Mouse (Mus musculus) intestine, embryonic 16.5 days (tissue): ENCODE data around the gene Vmn1r13. TPM values are rescaled to one million over a fixed set of nuclear protein-coding genes. Genes with fewer than 3 reads are reported as not detected.
A peak's percentile ranks its signal among the peaks of the same experiment; 100 is the strongest.
"Not testable (repeated sequence)": the region's sequence is repeated elsewhere in the genome, so short reads cannot be mapped to it uniquely, and the experiment has no call there.

ENCODE experiments used
- ATAC-seq: fragments of 200-750 bp; cut with Nextera tagmentation; 2 replicates; pipeline ENCODE4 v1.8.0; 2017; ENCODE audit warnings: moderate TSS enrichment, moderate library complexity
- H3K27ac ChIP-seq: fragments of 300-500 bp; sonication (generic); 2 replicates; pipeline ENCODE4 v1.5.1; 2014; ENCODE audit warnings: mild to moderate bottlenecking, low read length
- H3K27me3 ChIP-seq: fragments of 300-500 bp; sonication (generic); replicated peaks from 2 replicates; pipeline ENCODE4 v1.6.1; 2014; ENCODE audit warnings: low read length, control low read depth, mixed read lengths; ENCODE audit not compliant: control insufficient read depth, insufficient read depth
- H3K36me3 ChIP-seq: fragments of 300-500 bp; sonication (generic); 2 replicates; pipeline ENCODE4 v1.6.1; 2014; ENCODE audit warnings: low read length, control low read depth; ENCODE audit not compliant: control insufficient read depth, insufficient read depth
- H3K4me1 ChIP-seq: fragments of 300-500 bp; sonication (generic); 2 replicates; pipeline ENCODE4 v1.6.1; 2014; ENCODE audit warnings: low read length, control low read depth, mixed read lengths; ENCODE audit not compliant: control insufficient read depth, insufficient read depth
- H3K4me2 ChIP-seq: fragments of 300-500 bp; sonication (generic); 2 replicates; pipeline ENCODE4 v1.6.1; 2014; ENCODE audit warnings: low read depth, low read length, control low read depth
- H3K4me3 ChIP-seq: fragments of 300-500 bp; sonication (generic); 2 replicates; pipeline ENCODE4 v1.5.1; 2014; ENCODE audit warnings: mild to moderate bottlenecking, low read length
- H3K9ac ChIP-seq: fragments of 300-500 bp; sonication (generic); 2 replicates; pipeline ENCODE4 v1.6.1; 2014; ENCODE audit warnings: low read depth, low read length
- H3K9me3 ChIP-seq: fragments of 300-500 bp; sonication (generic); 2 replicates; pipeline ENCODE4 v1.6.1; 2016; ENCODE audit warnings: low read length, control low read depth; ENCODE audit not compliant: control insufficient read depth
- WGBS: fragments of 180-500 bp; shearing (Covaris S2); extraction: QIAGEN DNeasy Blood & Tissue Kit; methylation state at CpG from one replicate; pipeline ENCODE4 v1.1.7; 2014; 5-methylcytosine and 5-hydroxymethylcytosine counted together
- polyA plus RNA-seq: library from polyadenylated mRNA; unstranded; fragments of >200 nt; fragmentation: Nextera tagmentation; extraction: Ambion mirVana; gene quantifications from 2 replicates; pipeline ENCODE4 v1.2.1, GENCODE M21; 2015

The Vmn1r13 gene
- polyA plus RNA-seq: not detected in 2 replicates

DNA sequence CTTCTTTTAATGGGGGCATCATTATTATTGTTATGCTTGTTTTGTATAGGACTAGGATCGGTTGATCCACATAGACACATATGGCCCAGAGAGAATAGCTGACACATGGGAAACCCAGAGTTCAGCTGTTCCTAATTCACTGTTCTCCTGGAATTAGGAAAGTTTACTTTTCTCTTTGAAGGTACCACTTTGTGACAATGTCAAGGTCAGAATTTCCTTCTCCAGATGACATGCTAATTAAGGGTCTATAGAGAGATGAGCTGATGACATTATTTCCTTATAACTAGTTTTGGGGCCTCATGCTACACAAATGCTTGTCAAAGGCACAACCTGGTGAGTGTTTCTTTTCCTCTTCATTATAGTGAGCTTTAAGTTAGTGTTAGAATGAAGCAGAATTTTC, at the start of gene Vmn1r13:
TSS of gene Vmn1r13 (plus strand) at position 301 of the 400 bp plus-strand sequence.
- H3K4me2 ChIP-seq, H3K27ac ChIP-seq, H3K4me3 ChIP-seq, H3K9me3 ChIP-seq, H3K36me3 ChIP-seq, ATAC-seq, H3K9ac ChIP-seq, H3K27me3 ChIP-seq, H3K4me1 ChIP-seq: not testable (repeated sequence)
- 95% methylated on average over 1 of the region's 1 CpGs for WGBS

DNA sequence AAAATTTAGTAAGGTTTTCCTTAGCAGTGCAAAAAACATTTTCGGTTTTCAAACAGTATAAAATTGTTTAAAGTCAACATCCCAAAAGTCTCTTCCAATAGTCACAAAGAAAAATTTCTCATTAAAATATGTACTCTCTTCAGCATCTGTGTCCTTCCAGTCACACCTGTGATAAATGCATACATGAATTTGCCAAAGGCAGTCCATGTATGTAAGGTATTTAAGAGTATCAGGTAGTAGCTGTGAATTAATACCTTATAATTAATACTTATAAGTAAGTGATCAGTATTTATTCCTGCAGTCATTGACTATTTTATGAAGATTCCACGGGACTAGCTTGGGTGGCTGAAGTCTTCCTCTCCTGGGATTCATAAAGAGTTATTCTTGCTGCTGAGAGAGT, 46.5 kb upstream of the Vmn1r13 start, which contains the start of gene Vmn1r12:
TSS of gene Vmn1r12 (plus strand) at position 301 of the 400 bp plus-strand sequence.
- no peaks in the 10 kb centered on the region for H3K4me1 ChIP-seq
- no peak within 1 kb of the TSS for H3K4me3 ChIP-seq
- H3K27ac ChIP-seq: no peak within 1 kb of the TSS
- H3K4me2 ChIP-seq: no peak within 1 kb of the TSS
- no peak within 1 kb of the TSS for H3K9ac ChIP-seq
- ATAC-seq: no peak
- no peaks in the 10 kb centered on the region for H3K9me3 ChIP-seq
- no peaks in the 10 kb centered on the region for H3K27me3 ChIP-seq
- H3K36me3 ChIP-seq: no peaks in the 10 kb centered on the region
- WGBS: 79% methylated on average over 2 of the region's 2 CpGs

DNA sequence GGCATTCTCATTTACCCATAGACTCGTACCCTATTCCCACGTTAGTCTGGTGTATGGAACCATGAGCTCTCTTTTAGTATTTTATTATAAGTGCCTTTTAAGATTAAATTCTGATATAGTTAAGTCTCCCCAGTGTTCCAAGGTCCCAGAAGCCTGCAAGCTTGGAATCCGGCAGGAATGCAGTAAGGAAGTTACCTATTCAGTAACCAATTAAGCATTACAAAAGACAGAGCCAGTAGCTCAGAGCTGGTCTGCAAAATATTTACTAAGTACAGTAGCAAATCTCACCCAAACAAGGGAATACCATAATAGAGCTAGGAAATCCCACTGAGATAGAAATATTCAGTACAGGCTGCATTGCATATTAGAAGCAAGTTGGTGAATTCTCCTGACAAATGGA, 13.1 kb upstream of the Vmn1r13 start:
- not testable (repeated sequence) for ATAC-seq, H3K9me3 ChIP-seq
- 50% methylated on average over 3 of the region's 3 CpGs for WGBS

DNA sequence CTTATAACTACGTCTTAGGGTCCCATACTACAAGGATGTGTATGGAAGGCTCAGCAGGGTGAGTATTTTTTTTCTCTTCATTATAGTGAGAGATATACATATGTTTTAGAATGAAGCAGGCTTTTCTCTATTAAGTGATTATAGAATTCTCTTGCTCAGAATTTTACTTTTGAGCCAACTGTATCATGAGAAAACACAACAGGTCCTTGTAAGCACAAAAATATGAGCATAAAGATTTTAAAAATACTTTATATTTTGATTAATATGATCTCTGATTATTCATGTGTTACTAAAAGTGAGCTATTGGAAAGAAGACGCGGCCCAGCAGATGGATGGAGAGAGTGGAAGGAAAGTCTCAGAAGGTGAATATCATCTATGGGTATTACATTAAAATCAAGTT, 28.3 kb downstream of the Vmn1r13 start, which contains the start of gene Vmn1r14:
TSS of gene Vmn1r14 (plus strand) at position 301 of the 400 bp plus-strand sequence.
- WGBS: 94% methylated on average over 3 of the region's 3 CpGs
- ATAC-seq: no peak

More for the DNA sequence above, 13.1 kb upstream of the Vmn1r13 start:
- H3K4me2 ChIP-seq, H3K27ac ChIP-seq, H3K4me3 ChIP-seq, H3K4me1 ChIP-seq, H3K9ac ChIP-seq, H3K27me3 ChIP-seq, H3K36me3 ChIP-seq: not testable (repeated sequence)

DNA sequence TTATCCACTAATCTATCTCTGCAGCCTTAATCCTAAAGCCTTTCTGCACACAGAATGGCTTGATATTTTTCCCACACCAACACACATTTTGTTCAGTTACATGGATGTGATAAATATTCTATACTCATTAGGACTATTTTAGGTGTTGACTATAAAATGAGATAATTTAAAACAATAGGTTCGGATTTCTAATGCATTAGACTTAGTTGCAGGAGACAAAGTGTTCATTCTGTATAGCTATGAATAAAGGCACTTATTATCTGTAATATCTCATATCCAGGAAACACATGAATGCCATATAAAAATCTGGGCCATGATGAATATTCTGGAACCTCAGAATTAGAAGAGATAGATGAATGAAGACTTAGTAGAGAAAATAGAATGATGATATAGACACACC, 54.6 kb downstream of the Vmn1r13 start, which contains the start of gene Vmn1r15:
TSS of gene Vmn1r15 (plus strand) at position 301 of the 400 bp plus-strand sequence.
- no peaks in the 10 kb centered on the region for H3K9me3 ChIP-seq
- H3K9ac ChIP-seq: no peak within 1 kb of the TSS
- H3K27ac ChIP-seq: no peak within 1 kb of the TSS
- ATAC-seq: no peak
- no peaks in the 10 kb centered on the region for H3K36me3 ChIP-seq
- H3K4me1 ChIP-seq: no peaks in the 10 kb centered on the region
- H3K27me3 ChIP-seq: no peaks in the 10 kb centered on the region
- no peak within 1 kb of the TSS for H3K4me2 ChIP-seq
- WGBS: 68% methylated on average over 1 of the region's 1 CpGs
- no peak within 1 kb of the TSS for H3K4me3 ChIP-seq

More for the DNA sequence above, 28.3 kb downstream of the Vmn1r13 start, which contains the start of gene Vmn1r14:
- Histone ChIP-seq H3K36me3 (no peaks in the 10 kb centered on the region), H3K9me3 (no peaks in the 10 kb centered on the region), H3K4me1 (no peaks in the 10 kb centered on the region), H3K27ac (no peak within 1 kb of the TSS), H3K27me3 (no peaks in the 10 kb centered on the region), H3K4me2 (no peak within 1 kb of the TSS), H3K4me3 (no peak within 1 kb of the TSS), H3K9ac (no peak within 1 kb of the TSS)

DNA sequence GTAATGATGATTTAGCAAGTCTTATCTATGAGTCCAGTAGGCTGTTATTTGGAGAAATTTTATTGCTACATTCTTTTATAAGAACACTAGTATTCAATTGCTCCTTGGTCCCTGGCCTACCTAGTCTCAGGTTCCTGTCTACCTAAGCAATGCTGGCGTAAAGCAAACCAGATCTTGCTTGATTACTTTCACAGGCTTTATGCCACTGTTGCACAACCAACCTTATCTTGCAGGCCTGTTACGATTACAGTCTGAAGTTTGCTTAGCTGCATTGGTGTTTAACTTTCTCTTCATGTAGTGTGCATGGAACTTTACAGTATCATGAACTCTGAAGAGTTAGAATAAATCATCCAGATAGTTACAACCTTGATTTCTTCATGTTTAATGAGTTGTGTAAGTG, 57.9 kb downstream of the Vmn1r13 start:
- H3K4me3 ChIP-seq: no peak overlapping the region
- H3K9me3 ChIP-seq: no peaks in the 10 kb centered on the region
- peak; percentile 95 for ATAC-seq
- WGBS: 60% methylated on average over 2 of the region's 2 CpGs
- no peaks in the 10 kb centered on the region for H3K36me3 ChIP-seq
- H3K27me3 ChIP-seq: no peaks in the 10 kb centered on the region
- no peak overlapping the region for H3K9ac ChIP-seq
- no peak overlapping the region for H3K27ac ChIP-seq
- no peak overlapping the region for H3K4me2 ChIP-seq
- H3K4me1 ChIP-seq: no peaks in the 10 kb centered on the region

Other genes with a start within 250 kb of the Vmn1r13 start
- not detected in 2 replicates for gene Vmn1r5, start 233.0 kb upstream of the Vmn1r13 start, polyA plus RNA-seq
- not detected in 2 replicates for gene Vmn1r6, start 206.0 kb upstream of the Vmn1r13 start, polyA plus RNA-seq
- not detected in 2 replicates for gene Vmn1r7, start 178.0 kb upstream of the Vmn1r13 start, polyA plus RNA-seq
- not detected in 2 replicates for gene Vmn1r8, start 171.0 kb upstream of the Vmn1r13 start, polyA plus RNA-seq
- not detected in 2 replicates for gene Vmn1r9, start 136.5 kb upstream of the Vmn1r13 start, polyA plus RNA-seq
- gene Vmn1r10, start 93.8 kb upstream of the Vmn1r13 start, polyA plus RNA-seq: not detected in 2 replicates
- gene Vmn1r11, start 69.8 kb upstream of the Vmn1r13 start, polyA plus RNA-seq: not detected in 2 replicates
- not detected in 2 replicates for gene Vmn1r12, start 46.4 kb upstream of the Vmn1r13 start, polyA plus RNA-seq
- gene Vmn1r14, start 28.4 kb downstream of the Vmn1r13 start, polyA plus RNA-seq: not detected in 2 replicates
- not detected in 2 replicates for gene Vmn1r15, start 54.7 kb downstream of the Vmn1r13 start, polyA plus RNA-seq
- gene Vmn1r16, start 126.2 kb downstream of the Vmn1r13 start, polyA plus RNA-seq: not detected in 2 replicates
- not detected in 2 replicates for gene Vmn1r17, start 160.4 kb downstream of the Vmn1r13 start, polyA plus RNA-seq
- gene Vmn1r18, start 192.5 kb downstream of the Vmn1r13 start, polyA plus RNA-seq: not detected in 2 replicates
- gene Vmn1r19, start 200.5 kb downstream of the Vmn1r13 start, polyA plus RNA-seq: not detected in 2 replicates
- gene Vmn1r20, start 225.6 kb downstream of the Vmn1r13 start, polyA plus RNA-seq: not detected in 2 replicates